Mouse (Mus musculus) erythroid progenitor cell, adult 5-6 weeks (primary cell): Measurements from ENCODE around the gene Zfp84. TPM values are rescaled to one million over a fixed set of nuclear protein-coding genes. Genes with fewer than 3 reads are reported as not detected.
"Not testable (repeated sequence)": the region's sequence is repeated elsewhere in the genome, so short reads cannot be mapped to it uniquely, and the experiment has no call there.

Experiments used
- ATAC-seq: replicated peaks from 2 replicates; pipeline ENCODE4 v1.8.0; 2016; ENCODE audit warnings: moderate number of reproducible peaks, mild to moderate bottlenecking, moderate TSS enrichment, inconsistent platforms; ENCODE audit not compliant: poor library complexity, low FRiP score, severe bottlenecking
- total RNA-seq, 2 experiments: library from RNA; stranded (forward) in 1 of 2; stranded (reverse) in 1 of 2; fragments of 150-400 nt in 1 of 2; fragments of 186-747, 209-891 nt in 1 of 2; gene quantifications; 2 replicates each; pipeline versions ENCODE4 v1.2.3 to v1.2.4; 2015 to 2017; ENCODE audit warnings: low replicate concordance in 2 of 2

Zfp84 gene
- total RNA-seq (2015; ENCODE audit: low replicate concordance) (2.9 and 5.9 TPM in 2 replicates), total RNA-seq (2017; ENCODE audit: low replicate concordance) (3.5 and 4.7 TPM in 2 replicates)

- peak; percentile 96 for ATAC-seq
These were observed at the start of gene Zfp84 for GRCm38 (mm10) chr7:29768090-29768900. Zfp84 (plus strand) TSS chr7:29768552.

GRCm38 (mm10) chr7:29725461-29726142 is 42.8 kb upstream of the Zfp84 start:
- not testable (repeated sequence) for ATAC-seq

- not testable (repeated sequence) for ATAC-seq
These were observed 41.5 kb upstream of the Zfp84 start, which contains the start of gene Catsperg2 for GRCm38 (mm10) chr7:29726860-29727259. Catsperg2 (minus strand) TSS chr7:29727032.

DNA sequence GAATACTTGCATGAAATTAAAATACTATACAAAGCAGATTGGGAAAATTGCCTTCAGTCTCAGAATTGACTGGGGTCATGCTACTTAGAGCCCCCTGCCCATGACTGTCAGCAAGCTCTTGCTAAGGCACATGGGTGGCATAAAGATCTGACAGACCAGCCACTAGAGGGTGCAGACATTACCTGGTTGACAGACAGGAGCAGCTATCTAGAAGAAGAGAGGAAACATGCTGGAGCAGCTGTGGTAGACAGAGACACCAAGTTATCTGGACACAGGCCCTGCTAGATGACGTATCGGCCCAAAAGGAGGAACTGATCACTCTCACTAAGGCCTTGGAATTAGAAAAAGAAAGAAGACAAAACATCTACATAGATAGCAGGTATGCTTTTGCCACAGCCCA is 40.3 kb upstream of the Zfp84 start:
- no peak for ATAC-seq

DNA sequence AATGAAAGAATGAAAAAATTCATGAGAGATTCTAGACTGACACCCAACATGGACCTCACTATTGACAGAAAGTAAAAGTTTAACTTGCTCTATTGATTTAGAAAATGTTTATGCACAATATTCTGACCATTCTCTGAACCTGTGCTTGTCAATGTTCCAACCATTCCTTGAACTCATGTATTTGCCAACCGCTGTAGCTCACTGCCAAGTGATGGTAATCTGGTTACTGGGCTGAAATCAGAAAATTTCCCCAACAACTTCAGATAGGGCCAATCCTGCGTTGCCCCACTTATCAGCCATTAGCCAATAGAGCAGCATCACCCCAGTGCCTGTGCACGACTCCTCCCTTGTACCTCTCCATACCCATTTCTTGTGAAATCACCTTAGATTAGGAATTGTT is 26.1 kb upstream of the Zfp84 start:
- ATAC-seq = no peak

- no peak for ATAC-seq
These were observed 7.9 kb upstream of the Zfp84 start for GRCm38 (mm10) chr7:29760476-29760875.

GRCm38 (mm10) chr7:29764702-29765101 is 3.6 kb upstream of the Zfp84 start:
- ATAC-seq = no peak

DNA sequence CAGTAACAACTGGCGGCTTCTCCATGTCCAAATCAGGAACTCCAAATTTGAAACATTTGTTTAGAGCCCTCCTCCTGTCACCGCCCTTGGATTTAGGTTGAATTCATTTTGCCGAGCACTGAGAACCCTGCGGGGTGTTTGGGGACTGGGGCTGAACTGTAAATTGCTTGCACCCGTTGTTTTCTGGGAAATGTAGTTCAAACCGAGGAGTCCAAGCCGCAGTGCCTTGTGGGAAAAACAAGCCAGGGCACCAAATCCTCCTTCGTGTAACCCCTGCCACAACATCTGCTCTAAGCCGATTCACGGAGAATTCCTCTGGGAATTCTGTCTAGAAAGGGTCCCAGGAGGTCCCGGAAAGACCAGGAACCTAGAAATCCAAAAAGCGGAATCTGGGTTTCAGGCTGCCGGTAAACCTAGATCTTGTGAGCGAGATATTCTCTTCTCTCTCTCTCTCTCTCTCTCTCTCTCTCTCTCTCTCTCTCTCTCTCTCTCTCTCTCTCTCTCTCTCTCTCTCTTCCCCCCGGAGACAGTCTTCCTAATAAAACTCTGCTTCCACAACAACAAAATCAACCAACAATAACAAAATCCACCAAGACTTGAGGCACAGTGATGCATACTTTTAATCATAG is 1.2 kb upstream of the Zfp84 start:
- peak; percentile 63 for ATAC-seq

DNA sequence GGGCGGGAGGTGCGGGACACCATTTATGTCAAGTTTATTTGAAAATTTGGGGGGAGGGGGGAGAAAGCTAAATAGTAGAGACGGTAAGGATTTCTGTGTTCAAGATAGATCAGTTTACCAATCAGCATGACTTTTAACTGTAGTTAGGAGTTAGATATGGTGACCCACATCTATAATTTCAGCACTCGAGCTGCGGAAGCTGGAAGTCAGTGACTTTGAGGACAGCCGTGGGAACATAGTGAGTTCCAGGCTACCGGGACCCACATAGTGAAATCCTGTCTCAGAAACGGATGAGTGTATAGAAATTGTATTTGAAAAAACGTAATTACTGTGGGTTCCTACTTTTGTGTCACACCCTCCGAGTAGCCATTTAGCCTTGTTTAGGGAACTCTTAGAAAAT is 628 bp downstream of the Zfp84 start:
- no peak for ATAC-seq

DNA sequence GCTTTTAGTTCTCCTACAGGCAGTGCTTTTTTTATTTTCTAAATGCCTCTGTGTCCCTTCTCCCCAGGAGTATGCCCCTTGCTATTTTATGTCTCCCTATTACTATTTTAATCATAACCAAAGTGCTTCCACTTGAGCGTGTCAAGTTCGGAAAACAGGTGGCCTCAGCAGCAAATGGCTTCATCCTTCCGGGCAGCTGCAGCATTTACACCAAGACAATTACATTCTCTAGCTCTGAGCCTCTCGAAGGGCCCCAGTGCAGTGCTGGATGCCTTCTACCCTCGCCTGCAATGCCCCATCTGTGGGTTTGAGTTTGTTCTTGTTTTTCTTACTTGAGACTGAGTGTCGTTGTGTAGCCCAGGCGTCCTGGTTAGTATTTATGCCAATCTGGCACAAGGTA is 5.2 kb downstream of the Zfp84 start:
- no peak for ATAC-seq

DNA sequence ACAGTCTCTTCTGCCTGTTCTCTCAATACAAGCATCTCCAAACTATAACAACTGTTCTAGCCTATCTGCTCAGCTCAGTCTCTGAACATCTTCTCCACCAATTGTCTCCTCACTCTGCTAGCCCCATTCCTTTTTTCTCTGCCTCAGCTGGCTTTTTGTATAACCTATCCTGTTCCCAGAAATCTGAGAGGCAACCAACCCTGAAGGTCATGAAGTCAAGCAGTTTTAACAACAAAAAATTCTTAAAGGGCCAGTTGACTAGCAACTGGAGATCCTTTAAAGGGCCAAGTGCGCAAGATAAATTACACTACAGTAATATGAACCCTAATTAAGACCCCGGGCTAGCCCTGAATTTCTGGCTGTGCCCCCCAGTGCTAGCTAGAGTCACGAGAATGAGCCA is 6.0 kb downstream of the Zfp84 start:
- no peak for ATAC-seq

- ATAC-seq = no peak
These were observed 8.2 kb downstream of the Zfp84 start for GRCm38 (mm10) chr7:29776568-29776967.

DNA sequence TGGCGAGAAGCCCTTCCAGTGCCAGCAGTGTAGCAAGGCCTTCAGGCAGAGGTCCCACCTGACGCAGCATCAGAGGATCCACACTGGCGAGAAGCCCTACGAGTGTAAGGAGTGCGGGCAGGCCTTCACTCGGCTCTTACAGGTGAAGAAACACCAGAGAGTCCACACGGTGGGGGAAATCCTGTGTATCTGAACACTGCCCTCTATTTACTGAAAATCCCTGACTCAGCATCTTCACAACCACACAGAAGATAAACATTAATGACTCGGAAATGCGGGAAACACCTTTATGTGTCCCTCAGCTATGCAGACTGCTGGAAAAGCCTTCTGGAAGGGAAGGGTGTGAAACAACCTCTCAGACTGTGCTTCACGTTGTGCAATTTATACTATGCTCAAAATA is 9.0 kb downstream of the Zfp84 start:
- ATAC-seq = no peak

GRCm38 (mm10) chr7:29783871-29784551 is 15.7 kb downstream of the Zfp84 start, which contains the start of gene Zfp30:
Zfp30 (plus strand) TSS chr7:29783998.
- ATAC-seq = no peak

DNA sequence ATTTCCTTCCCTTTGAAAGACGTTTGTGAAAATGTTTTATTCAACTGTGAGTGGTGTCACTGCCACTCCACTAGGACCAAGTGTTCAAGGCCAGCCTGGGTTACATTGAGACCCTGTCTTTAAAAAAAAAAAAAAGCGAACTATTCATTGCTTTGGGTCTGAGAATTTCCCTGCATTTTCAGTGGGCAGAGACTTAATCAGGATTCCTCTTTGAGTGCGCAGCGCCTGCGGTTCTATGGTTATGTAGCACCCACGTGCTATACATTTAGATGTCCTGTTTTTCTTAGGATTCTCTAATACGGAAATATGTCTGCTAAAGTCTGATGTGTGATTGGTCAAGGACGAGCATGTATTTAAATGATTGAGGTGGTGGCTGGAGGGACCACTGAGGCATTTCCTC is 16.7 kb downstream of the Zfp84 start:
- no peak for ATAC-seq

GRCm38 (mm10) chr7:29785888-29786287 is 17.5 kb downstream of the Zfp84 start:
- no peak for ATAC-seq

- no peak for ATAC-seq
These were observed 24.6 kb downstream of the Zfp84 start for GRCm38 (mm10) chr7:29792906-29793305.

DNA sequence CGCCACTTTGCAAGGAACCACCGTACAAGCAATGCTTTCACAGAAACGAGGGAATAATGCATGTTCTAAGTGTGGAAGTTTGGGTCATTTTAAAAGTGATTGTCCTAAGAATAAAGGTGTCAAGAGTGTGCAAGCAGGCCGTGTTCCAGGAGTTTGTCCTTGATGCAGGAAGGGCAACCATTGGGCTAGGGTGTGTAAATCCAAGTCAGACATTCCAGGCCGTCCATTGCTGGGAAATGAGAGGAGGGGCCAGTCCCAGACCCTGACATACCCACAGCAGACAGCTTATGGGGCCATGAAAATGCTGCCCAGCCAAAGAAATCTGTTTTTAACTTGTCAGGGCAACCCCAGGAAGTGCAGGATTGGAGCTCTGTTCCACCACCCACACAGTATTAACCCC is 38.7 kb downstream of the Zfp84 start:
- ATAC-seq = no peak

GRCm38 (mm10) chr7:29812244-29812643 is 43.9 kb downstream of the Zfp84 start:
- no peak for ATAC-seq

DNA sequence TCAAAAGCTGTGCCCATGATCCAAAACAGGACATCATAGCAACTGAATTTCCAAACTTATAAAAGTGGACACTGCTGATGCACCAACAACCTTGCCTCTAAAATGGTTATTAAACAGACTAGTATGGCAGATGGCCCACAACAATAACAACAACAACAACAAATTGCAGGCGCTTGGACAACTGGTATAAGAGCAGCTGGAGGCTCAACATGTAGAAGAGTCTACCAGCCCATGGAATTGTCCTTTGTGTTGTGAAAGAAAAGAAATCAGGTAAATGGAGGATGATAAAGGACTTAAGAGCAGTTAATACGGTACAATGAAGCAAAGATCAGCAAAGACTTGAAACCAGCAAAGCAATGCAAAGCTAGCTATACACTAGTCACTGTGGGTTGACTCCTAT is 46.0 kb downstream of the Zfp84 start:
- no peak for ATAC-seq
